Mouse (Mus musculus): ENCODE data around the gene Car2. TPM values are rescaled to one million over a fixed set of nuclear protein-coding genes. Genes with fewer than 3 reads are reported as not detected.

Car2 gene
- total RNA-seq, 1 experiment: 132 TPM

- Histone ChIP-seq H3K4me1 (ENCODE audit: control insufficient read depth in 2 of 2, insufficient read depth in 2 of 2, low read length in 2 of 2, poor library complexity in 1 of 2) (0 out of 4 replicates have a peak, but pooled peaks cover 0 to 4% of the 10 kb centered on the region in 2 experiments), H3K4me3 (ENCODE audit: insufficient read depth in 1 of 2, low read depth in 1 of 2, low read length in 2 of 2, poor library complexity in 1 of 2, severe bottlenecking in 1 of 2) (no peak overlapping the region), H3K27ac (ENCODE audit: insufficient read depth, low read depth, low read length, poor library complexity, severe bottlenecking) (no peak overlapping the region), H3K9me3 (ENCODE audit: control insufficient read depth, insufficient read depth, low read depth, low read length) (no peaks in the 10 kb centered on the region), H3K36me3 (ENCODE audit: control insufficient read depth, insufficient read depth, low read length, poor library complexity, severe bottlenecking) (no peaks in the 10 kb centered on the region), H3K9ac (ENCODE audit: insufficient read depth, low read depth, low read length, poor library complexity, severe bottlenecking) (no peak overlapping the region)
- in situ Hi-C loops (cut with MboI; ENCODE audit: low sequenced_read_pairs in 2 of 2, unreplicated experiment in 2 of 2): no loop called here
- no peak for TF ChIP-seq MAFK (IDR thresholded peaks at IDR 0.05; ENCODE audit: insufficient read depth, low read depth, low read length)
- no peak for TF ChIP-seq ZNF384 (IDR thresholded peaks at IDR 0.05; ENCODE audit: low read depth, low read length)
- TF ChIP-seq HCFC1 (IDR thresholded peaks at IDR 0.05; ENCODE audit: borderline replicate concordance, insufficient read depth, low read length): no peak
- TF ChIP-seq CHD2 (IDR thresholded peaks at IDR 0.05; ENCODE audit: low read depth, low read length): no peak
- TF ChIP-seq ZC3H11A (IDR thresholded peaks at IDR 0.05; ENCODE audit: borderline replicate concordance, low read depth, low read length): no peak
- DNase-seq (ENCODE audit: low read depth, low spot score): no peak
Measured at GRCm38 (mm10) chr3:14911992-14912582, 26.0 kb downstream of the Car2 start.

- DNase-seq (ENCODE audit: low read depth, low spot score): no peak
- in situ Hi-C loops (cut with MboI; ENCODE audit: low sequenced_read_pairs in 2 of 2, unreplicated experiment in 2 of 2): no loop called here
- no peak overlapping the region for H3K9ac ChIP-seq (ENCODE audit: insufficient read depth, low read depth, low read length, poor library complexity, severe bottlenecking)
- TF ChIP-seq HCFC1 (IDR thresholded peaks at IDR 0.05; ENCODE audit: borderline replicate concordance, insufficient read depth, low read length): no peak
- no peak for TF ChIP-seq CHD2 (IDR thresholded peaks at IDR 0.05; ENCODE audit: low read depth, low read length)
- TF ChIP-seq MAFK (IDR thresholded peaks at IDR 0.05; ENCODE audit: insufficient read depth, low read depth, low read length): no peak
- TF ChIP-seq ZC3H11A (IDR thresholded peaks at IDR 0.05; ENCODE audit: borderline replicate concordance, low read depth, low read length): no peak
- no peak for TF ChIP-seq ZNF384 (IDR thresholded peaks at IDR 0.05; ENCODE audit: low read depth, low read length)
- H3K36me3 ChIP-seq (ENCODE audit: control insufficient read depth, insufficient read depth, low read length, poor library complexity, severe bottlenecking): no peaks in the 10 kb centered on the region
- no peak overlapping the region for H3K27ac ChIP-seq (ENCODE audit: insufficient read depth, low read depth, low read length, poor library complexity, severe bottlenecking)
- no peaks in the 10 kb centered on the region for H3K9me3 ChIP-seq (ENCODE audit: control insufficient read depth, insufficient read depth, low read depth, low read length)
- H3K4me3 ChIP-seq (ENCODE audit: insufficient read depth in 1 of 2, low read depth in 1 of 2, low read length in 2 of 2, poor library complexity in 1 of 2, severe bottlenecking in 1 of 2): no peak overlapping the region
- H3K4me1 ChIP-seq (ENCODE audit: control insufficient read depth in 2 of 2, insufficient read depth in 2 of 2, low read length in 2 of 2, poor library complexity in 1 of 2): no peaks in the 10 kb centered on the region
Measured at GRCm38 (mm10) chr3:14913774-14914173, 27.7 kb downstream of the Car2 start.

- in situ Hi-C loops (cut with MboI; ENCODE audit: low sequenced_read_pairs in 2 of 2, unreplicated experiment in 2 of 2): no loop called here
- DNase-seq (ENCODE audit: low read depth, low spot score): no peak
- H3K27ac ChIP-seq (ENCODE audit: insufficient read depth, low read depth, low read length, poor library complexity, severe bottlenecking): no peak overlapping the region
- no peaks in the 10 kb centered on the region for H3K4me1 ChIP-seq (ENCODE audit: control insufficient read depth in 2 of 2, insufficient read depth in 2 of 2, low read length in 2 of 2, poor library complexity in 1 of 2)
- H3K4me3 ChIP-seq (ENCODE audit: insufficient read depth in 1 of 2, low read depth in 1 of 2, low read length in 2 of 2, poor library complexity in 1 of 2, severe bottlenecking in 1 of 2): no peak overlapping the region
- no peak overlapping the region for H3K9ac ChIP-seq (ENCODE audit: insufficient read depth, low read depth, low read length, poor library complexity, severe bottlenecking)
- TF ChIP-seq CHD2 (IDR thresholded peaks at IDR 0.05; ENCODE audit: low read depth, low read length): no peak
- TF ChIP-seq ZNF384 (IDR thresholded peaks at IDR 0.05; ENCODE audit: low read depth, low read length): no peak
- TF ChIP-seq ZC3H11A (IDR thresholded peaks at IDR 0.05; ENCODE audit: borderline replicate concordance, low read depth, low read length): no peak
- TF ChIP-seq HCFC1 (IDR thresholded peaks at IDR 0.05; ENCODE audit: borderline replicate concordance, insufficient read depth, low read length): no peak
- TF ChIP-seq MAFK (IDR thresholded peaks at IDR 0.05; ENCODE audit: insufficient read depth, low read depth, low read length): no peak
- no peaks in the 10 kb centered on the region for H3K36me3 ChIP-seq (ENCODE audit: control insufficient read depth, insufficient read depth, low read length, poor library complexity, severe bottlenecking)
- H3K9me3 ChIP-seq (ENCODE audit: control insufficient read depth, insufficient read depth, low read depth, low read length): no peaks in the 10 kb centered on the region
Measured at GRCm38 (mm10) chr3:14915355-14915754, 29.3 kb downstream of the Car2 start.

GRCm38 (mm10) chr3:14917261-14917660, 31.2 kb downstream of the Car2 start:
- in situ Hi-C loops (cut with MboI; ENCODE audit: low sequenced_read_pairs in 2 of 2, unreplicated experiment in 2 of 2): no loop called here
- no peak for DNase-seq (ENCODE audit: low read depth, low spot score)
- Histone ChIP-seq H3K9me3 (ENCODE audit: control insufficient read depth, insufficient read depth, low read depth, low read length) (no peaks in the 10 kb centered on the region), H3K27ac (ENCODE audit: insufficient read depth, low read depth, low read length, poor library complexity, severe bottlenecking) (no peak overlapping the region), H3K36me3 (ENCODE audit: control insufficient read depth, insufficient read depth, low read length, poor library complexity, severe bottlenecking) (no peaks in the 10 kb centered on the region), H3K4me3 (ENCODE audit: insufficient read depth in 1 of 2, low read depth in 1 of 2, low read length in 2 of 2, poor library complexity in 1 of 2, severe bottlenecking in 1 of 2) (no peak overlapping the region), H3K4me1 (ENCODE audit: control insufficient read depth in 2 of 2, insufficient read depth in 2 of 2, low read length in 2 of 2, poor library complexity in 1 of 2) (no peaks in the 10 kb centered on the region), H3K9ac (ENCODE audit: insufficient read depth, low read depth, low read length, poor library complexity, severe bottlenecking) (no peak overlapping the region)
- TF ChIP-seq MAFK (IDR thresholded peaks at IDR 0.05; ENCODE audit: insufficient read depth, low read depth, low read length) (no peak), CHD2 (IDR thresholded peaks at IDR 0.05; ENCODE audit: low read depth, low read length) (no peak), ZC3H11A (IDR thresholded peaks at IDR 0.05; ENCODE audit: borderline replicate concordance, low read depth, low read length) (no peak), ZNF384 (IDR thresholded peaks at IDR 0.05; ENCODE audit: low read depth, low read length) (no peak), HCFC1 (IDR thresholded peaks at IDR 0.05; ENCODE audit: borderline replicate concordance, insufficient read depth, low read length) (no peak)

All from ES-E14 (cell line).